Mouse (Mus musculus): ENCODE data around the gene Fhad1. TPM values are rescaled to one million over a fixed set of nuclear protein-coding genes. Genes with fewer than 3 reads are reported as not detected.

Gene Fhad1
- polyA plus RNA-seq, 1 experiment from 2014 or later = 0.64 TPM

GRCm38 (mm10) chr4:142024536-142024935 is 9.7 kb upstream of the Fhad1 start:
- ATAC-seq (ENCODE audit: insufficient number of reproducible peaks, low FRiP score, low TSS enrichment, low read depth) (no peak), DNase-seq (ENCODE audit: low spot score) (no peak)
- Histone ChIP-seq H3K27ac (replicated peaks; ENCODE audit: low read depth, low read length) (no peak overlapping the region), H3K4me1 (ENCODE audit: control insufficient read depth, insufficient read depth, low read length) (0 out of 2 replicates have a peak, but pooled peaks cover 2% of the 10 kb centered on the region), H3K27me3 (ENCODE audit: control insufficient read depth, insufficient read depth, low read length) (no peaks in the 10 kb centered on the region), H3K4me2 (ENCODE audit: low read depth, severe bottlenecking) (no peak overlapping the region), H3K4me3 (ENCODE audit: low read depth, low read length) (no peak overlapping the region), H3K9me3 (ENCODE audit: control insufficient read depth, low read length) (no peaks in the 10 kb centered on the region), H3K9ac (ENCODE audit: low read length) (no peak overlapping the region), H3K36me3 (ENCODE audit: control insufficient read depth, insufficient read depth, low read length) (no peaks in the 10 kb centered on the region)
- 91% methylated on average over 2 of the region's 2 CpGs for WGBS

GRCm38 (mm10) chr4:142023166-142023565 is 8.3 kb upstream of the Fhad1 start:
- Histone ChIP-seq H3K36me3 (ENCODE audit: control insufficient read depth, insufficient read depth, low read length) (no peaks in the 10 kb centered on the region), H3K9ac (ENCODE audit: low read length) (no peak overlapping the region), H3K27ac (replicated peaks; ENCODE audit: low read depth, low read length) (no peak overlapping the region), H3K4me1 (ENCODE audit: control insufficient read depth, insufficient read depth, low read length) (peaks cover 2% of the 10 kb centered on the region; the same call in 1 of the 2 replicates), H3K4me2 (ENCODE audit: low read depth, severe bottlenecking) (no peak overlapping the region), H3K9me3 (ENCODE audit: control insufficient read depth, low read length) (no peaks in the 10 kb centered on the region), H3K4me3 (ENCODE audit: low read depth, low read length) (no peak overlapping the region), H3K27me3 (ENCODE audit: control insufficient read depth, insufficient read depth, low read length) (no peaks in the 10 kb centered on the region)
- 82% methylated on average over 4 of the region's 4 CpGs for WGBS
- ATAC-seq (ENCODE audit: insufficient number of reproducible peaks, low FRiP score, low TSS enrichment, low read depth) (no peak), DNase-seq (ENCODE audit: low spot score) (no peak)

GRCm38 (mm10) chr4:142017686-142018085 is 2.8 kb upstream of the Fhad1 start:
- no peak for DNase-seq (ENCODE audit: low spot score)
- Histone ChIP-seq H3K9me3 (ENCODE audit: control insufficient read depth, low read length) (no peaks in the 10 kb centered on the region), H3K4me1 (ENCODE audit: control insufficient read depth, insufficient read depth, low read length) (peaks cover 14% of the 10 kb centered on the region), H3K27ac (replicated peaks; ENCODE audit: low read depth, low read length) (no peak overlapping the region), H3K4me3 (ENCODE audit: low read depth, low read length) (no peak overlapping the region), H3K9ac (ENCODE audit: low read length) (no peak overlapping the region), H3K36me3 (ENCODE audit: control insufficient read depth, insufficient read depth, low read length) (no peaks in the 10 kb centered on the region), H3K27me3 (ENCODE audit: control insufficient read depth, insufficient read depth, low read length) (no peaks in the 10 kb centered on the region), H3K4me2 (ENCODE audit: low read depth, severe bottlenecking) (no peak overlapping the region)
- no peak for ATAC-seq (ENCODE audit: insufficient number of reproducible peaks, low FRiP score, low TSS enrichment, low read depth)
- WGBS = 60% methylated on average over 15 of the region's 15 CpGs

- no peak overlapping the region for H3K4me3 ChIP-seq (ENCODE audit: low read depth, low read length)
- 91% methylated on average over 13 of the region's 13 CpGs for WGBS
- H3K9ac ChIP-seq (ENCODE audit: low read length) = no peak overlapping the region
- no peaks in the 10 kb centered on the region for H3K36me3 ChIP-seq (ENCODE audit: control insufficient read depth, insufficient read depth, low read length)
- H3K4me2 ChIP-seq (ENCODE audit: low read depth, severe bottlenecking) = no peak overlapping the region
- no peaks in the 10 kb centered on the region for H3K9me3 ChIP-seq (ENCODE audit: control insufficient read depth, low read length)
- ATAC-seq (ENCODE audit: insufficient number of reproducible peaks, low FRiP score, low TSS enrichment, low read depth) = no peak
- no peak for DNase-seq (ENCODE audit: low spot score)
- H3K4me1 ChIP-seq (ENCODE audit: control insufficient read depth, insufficient read depth, low read length) = no peaks in the 10 kb centered on the region
- H3K27ac ChIP-seq (replicated peaks; ENCODE audit: low read depth, low read length) = no peak overlapping the region
- H3K27me3 ChIP-seq (ENCODE audit: control insufficient read depth, insufficient read depth, low read length) = no peaks in the 10 kb centered on the region
Observed at GRCm38 (mm10) chr4:142011236-142011635, 3.6 kb downstream of the Fhad1 start.

- Histone ChIP-seq H3K27me3 (ENCODE audit: control insufficient read depth, insufficient read depth, low read length) (no peaks in the 10 kb centered on the region), H3K27ac (replicated peaks; ENCODE audit: low read depth, low read length) (no peak overlapping the region), H3K36me3 (ENCODE audit: control insufficient read depth, insufficient read depth, low read length) (no peaks in the 10 kb centered on the region), H3K9me3 (ENCODE audit: control insufficient read depth, low read length) (no peaks in the 10 kb centered on the region), H3K4me3 (ENCODE audit: low read depth, low read length) (no peak overlapping the region), H3K4me2 (ENCODE audit: low read depth, severe bottlenecking) (no peak overlapping the region), H3K4me1 (ENCODE audit: control insufficient read depth, insufficient read depth, low read length) (no peaks in the 10 kb centered on the region), H3K9ac (ENCODE audit: low read length) (no peak overlapping the region)
- no peak for ATAC-seq (ENCODE audit: insufficient number of reproducible peaks, low FRiP score, low TSS enrichment, low read depth)
- 81% methylated on average over 7 of the region's 7 CpGs for WGBS
- no peak for DNase-seq (ENCODE audit: low spot score)
Observed at GRCm38 (mm10) chr4:142010441-142010840, 4.4 kb downstream of the Fhad1 start.

- H3K4me1 ChIP-seq (ENCODE audit: control insufficient read depth, insufficient read depth, low read length) = no peaks in the 10 kb centered on the region
- peak; percentile 44 for ATAC-seq (ENCODE audit: insufficient number of reproducible peaks, low FRiP score, low TSS enrichment, low read depth)
- H3K4me3 ChIP-seq (ENCODE audit: low read depth, low read length) = no peak overlapping the region
Observed at GRCm38 (mm10) chr4:142008206-142008605, 6.7 kb downstream of the Fhad1 start.

GRCm38 (mm10) chr4:142000581-142000980 is 14.3 kb downstream of the Fhad1 start:
- DNase-seq (ENCODE audit: low spot score) (no peak), ATAC-seq (ENCODE audit: insufficient number of reproducible peaks, low FRiP score, low TSS enrichment, low read depth) (no peak)
- 62% methylated on average over 9 of the region's 9 CpGs for WGBS
- Histone ChIP-seq H3K4me1 (ENCODE audit: control insufficient read depth, insufficient read depth, low read length) (no peaks in the 10 kb centered on the region), H3K9me3 (ENCODE audit: control insufficient read depth, low read length) (no peaks in the 10 kb centered on the region), H3K4me2 (ENCODE audit: low read depth, severe bottlenecking) (no peak overlapping the region), H3K9ac (ENCODE audit: low read length) (no peak overlapping the region), H3K27me3 (ENCODE audit: control insufficient read depth, insufficient read depth, low read length) (no peaks in the 10 kb centered on the region), H3K4me3 (ENCODE audit: low read depth, low read length) (no peak overlapping the region), H3K27ac (replicated peaks; ENCODE audit: low read depth, low read length) (no peak overlapping the region), H3K36me3 (ENCODE audit: control insufficient read depth, insufficient read depth, low read length) (no peaks in the 10 kb centered on the region)

More at GRCm38 (mm10) chr4:142008206-142008605, 6.7 kb downstream of the Fhad1 start:
- Histone ChIP-seq H3K4me2 (ENCODE audit: low read depth, severe bottlenecking) (no peak overlapping the region), H3K9me3 (ENCODE audit: control insufficient read depth, low read length) (no peaks in the 10 kb centered on the region), H3K9ac (ENCODE audit: low read length) (no peak overlapping the region), H3K36me3 (ENCODE audit: control insufficient read depth, insufficient read depth, low read length) (no peaks in the 10 kb centered on the region), H3K27ac (replicated peaks; ENCODE audit: low read depth, low read length) (no peak overlapping the region), H3K27me3 (ENCODE audit: control insufficient read depth, insufficient read depth, low read length) (no peaks in the 10 kb centered on the region)
- WGBS = 25% methylated on average over 11 of the region's 11 CpGs
- DNase-seq (ENCODE audit: low spot score) = peak; percentile 61

GRCm38 (mm10) chr4:141999494-142000074 is 15.3 kb downstream of the Fhad1 start:
- 66% methylated on average over 7 of the region's 7 CpGs for WGBS
- no peaks in the 10 kb centered on the region for H3K4me1 ChIP-seq (ENCODE audit: control insufficient read depth, insufficient read depth, low read length)
- no peak for ATAC-seq (ENCODE audit: insufficient number of reproducible peaks, low FRiP score, low TSS enrichment, low read depth)
- no peak overlapping the region for H3K27ac ChIP-seq (replicated peaks; ENCODE audit: low read depth, low read length)
- DNase-seq (ENCODE audit: low spot score) = no peak
- H3K27me3 ChIP-seq (ENCODE audit: control insufficient read depth, insufficient read depth, low read length) = no peaks in the 10 kb centered on the region
- H3K9me3 ChIP-seq (ENCODE audit: control insufficient read depth, low read length) = no peaks in the 10 kb centered on the region
- no peak overlapping the region for H3K4me3 ChIP-seq (ENCODE audit: low read depth, low read length)
- no peak overlapping the region for H3K9ac ChIP-seq (ENCODE audit: low read length)
- no peaks in the 10 kb centered on the region for H3K36me3 ChIP-seq (ENCODE audit: control insufficient read depth, insufficient read depth, low read length)
- H3K4me2 ChIP-seq (ENCODE audit: low read depth, severe bottlenecking) = no peak overlapping the region
